Mouse (Mus musculus) mouse embryonic stem cell (cell line): ENCODE results near the gene Katnb1.

Source experiments
- in situ Hi-C, 2 experiments: fragments of 300-500 bp; cut with MboI; formaldehyde crosslinking; loops; 1 replicate in 1 of 2; 3 replicates in 1 of 2; pipeline ENCODE4 v1.14.3; 2019 to 2020; ENCODE audit warnings: low sequenced_read_pairs in 2 of 2, low pct_unique_long_range_greater_than_20kb in 1 of 2, mixed read lengths in 1 of 2; ENCODE audit not compliant: unreplicated experiment in 1 of 2

Gene Katnb1

DNA sequence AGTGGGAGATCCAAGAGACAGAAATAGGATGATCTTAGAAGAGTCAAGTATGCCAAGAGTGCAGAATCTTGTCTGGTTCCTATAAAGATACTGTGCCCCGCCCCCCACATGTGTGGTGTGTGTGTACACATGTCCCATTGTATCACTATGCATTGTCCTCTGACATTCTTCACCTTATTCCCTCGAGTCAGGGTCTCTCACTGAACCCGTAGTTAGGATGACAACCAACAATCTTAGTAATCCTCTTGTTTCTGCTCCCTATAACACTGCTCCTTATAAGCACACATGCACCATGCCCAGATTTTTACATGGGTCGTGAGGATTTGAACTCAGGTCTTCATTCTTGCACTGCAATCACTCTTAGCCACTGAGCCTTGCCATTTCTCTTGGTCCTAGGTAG lies 1.7 kb upstream of the Katnb1 start:
- in situ Hi-C loops, result no loop called here

DNA sequence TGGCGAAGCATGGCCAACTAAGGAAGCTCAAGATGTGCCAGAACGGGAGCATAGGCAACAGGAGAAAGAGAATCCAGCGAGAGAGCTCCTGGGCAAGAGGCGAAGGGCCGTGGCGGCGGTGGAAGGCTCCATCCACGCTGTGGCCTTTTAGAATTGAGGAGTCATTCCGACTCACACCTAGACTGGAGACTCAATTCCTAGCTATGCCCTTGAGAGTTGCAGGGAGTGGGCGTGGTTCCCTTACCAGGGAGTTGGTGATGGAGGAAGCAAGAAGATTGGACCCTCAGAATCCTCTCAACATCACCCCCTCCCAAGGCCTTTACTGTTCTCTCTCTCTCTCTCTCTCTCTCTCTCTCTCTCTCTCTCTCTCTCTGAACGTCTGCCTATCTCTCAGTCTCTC lies 664 bp downstream of the Katnb1 start:
- in situ Hi-C loops, result no loop called here

DNA sequence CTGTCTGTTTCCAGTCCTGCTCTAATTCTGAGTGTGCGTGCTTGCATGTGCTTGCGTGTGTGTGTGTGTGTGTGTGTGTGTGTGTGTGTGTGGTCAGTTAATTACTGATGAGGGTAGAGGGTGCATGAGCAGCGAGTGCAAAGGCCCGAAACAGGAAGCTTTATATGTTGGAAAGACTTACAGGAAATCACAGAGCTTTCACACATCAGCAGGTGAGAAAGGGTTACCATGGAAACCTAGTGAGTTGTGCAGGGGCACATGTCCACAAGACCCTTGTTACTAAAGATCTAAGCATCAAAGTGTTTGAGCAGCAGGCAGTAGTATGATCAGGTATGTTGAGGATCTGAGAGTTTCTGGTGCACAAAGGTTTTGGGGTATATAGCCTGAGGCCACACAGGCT lies 3.3 kb downstream of the Katnb1 start:
- in situ Hi-C loops, result no loop called here

DNA sequence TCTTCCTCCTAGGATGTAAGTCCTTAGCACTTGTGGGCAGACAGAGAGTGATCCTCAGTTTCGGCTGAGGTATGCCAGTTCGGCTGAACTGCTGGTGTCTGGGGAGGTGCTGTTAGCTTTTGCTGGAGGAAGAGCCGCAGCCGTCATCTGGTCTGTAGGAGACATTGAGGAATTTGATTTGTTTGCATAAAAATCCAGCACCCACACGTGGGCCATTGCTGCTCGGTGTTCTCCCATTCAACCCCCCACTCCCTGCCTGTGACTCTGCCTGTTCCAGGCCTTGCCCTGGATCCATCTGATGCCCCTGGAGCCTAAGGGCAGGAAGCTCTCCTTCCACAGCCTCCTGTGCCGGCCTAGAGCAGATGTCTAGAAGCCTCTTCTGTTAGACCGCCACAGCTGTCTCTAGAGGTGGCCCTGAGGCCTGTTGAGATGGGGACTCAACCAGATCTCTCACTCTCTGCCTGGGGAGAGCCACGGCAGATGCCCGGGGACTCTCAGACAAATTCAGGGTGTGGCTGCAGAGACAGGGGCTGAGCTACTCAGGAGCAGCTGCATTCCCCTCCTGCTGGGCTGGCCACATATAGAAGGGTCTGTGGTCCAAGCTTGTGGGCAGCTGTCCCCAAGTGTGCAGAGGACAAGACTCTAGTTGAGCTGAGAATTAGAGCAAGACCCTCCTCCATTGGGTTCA lies 3.9 kb downstream of the Katnb1 start:
- in situ Hi-C loops, result no loop called here

DNA sequence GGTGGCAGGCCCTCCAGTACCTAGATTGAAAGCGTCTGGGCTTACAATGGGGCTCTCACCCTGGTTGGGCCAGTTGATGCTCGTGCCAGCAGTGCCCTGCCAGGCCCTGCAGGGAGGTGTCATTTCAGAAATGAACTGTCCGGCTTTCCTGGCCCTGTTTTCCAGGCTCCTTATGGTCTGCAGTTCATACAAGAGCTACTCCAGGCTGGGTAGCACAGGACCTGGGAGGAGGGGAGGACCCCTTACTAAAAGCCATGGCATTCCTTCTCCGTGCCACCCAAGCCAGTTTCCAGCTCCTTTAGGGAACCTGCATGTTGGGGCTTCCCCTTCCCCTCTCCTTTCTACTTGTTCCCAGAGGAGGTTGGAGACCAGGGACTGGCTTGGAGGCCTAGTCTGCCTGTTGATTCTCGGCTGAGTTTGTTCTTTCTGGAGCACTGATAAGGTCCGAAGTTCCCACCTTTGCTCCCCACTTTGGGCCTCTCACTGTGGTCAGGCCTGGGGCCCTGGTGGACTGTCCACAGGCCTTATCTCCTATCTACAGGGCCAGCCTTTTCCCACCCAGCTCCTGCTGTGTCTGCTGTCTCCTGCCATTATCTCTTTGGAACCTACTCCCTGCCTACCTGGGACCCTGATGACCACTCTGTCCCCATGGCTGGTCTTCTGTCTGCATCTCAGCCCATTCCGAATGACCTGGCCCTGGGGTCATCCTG lies 4.6 kb downstream of the Katnb1 start:
- in situ Hi-C loops, result no loop called here

DNA sequence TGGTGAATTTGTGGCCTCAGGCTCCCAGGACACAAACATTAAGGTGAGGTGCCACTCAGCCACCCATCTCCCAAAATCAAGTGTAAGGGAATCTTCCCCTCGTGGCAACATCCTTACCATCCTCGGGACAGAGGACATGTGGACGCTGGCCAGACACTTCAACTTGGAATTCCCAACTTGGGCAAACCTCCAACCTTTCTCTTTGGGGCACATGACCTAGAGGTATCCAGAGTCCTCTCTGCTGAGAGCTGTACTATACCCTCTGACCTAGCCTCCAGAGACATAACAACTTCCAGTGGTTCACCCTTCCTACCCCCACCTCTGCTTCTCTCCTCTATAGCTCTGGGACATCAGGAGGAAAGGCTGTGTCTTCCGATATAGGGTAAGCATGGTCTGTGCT lies 12.6 kb downstream of the Katnb1 start:
- in situ Hi-C loops, result no loop called here

DNA sequence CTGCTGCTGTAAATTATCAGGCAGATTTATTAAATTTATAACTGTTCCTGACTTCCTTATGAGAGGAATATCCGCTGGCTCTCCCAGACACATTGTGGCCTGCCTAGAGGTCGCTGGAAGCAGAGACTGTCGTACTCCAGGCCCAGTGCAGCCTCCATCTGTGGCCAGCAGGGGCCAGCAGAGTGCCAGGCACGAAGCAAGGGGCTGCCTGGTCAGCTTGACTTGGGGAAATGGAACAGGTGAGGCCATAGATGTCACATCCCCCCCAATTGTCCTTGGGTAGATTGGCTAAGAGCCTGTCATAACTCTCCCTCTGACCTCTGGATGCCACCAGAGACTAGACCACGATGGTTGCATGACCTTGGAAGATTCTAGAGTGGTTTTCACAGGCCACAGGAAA lies 18.0 kb downstream of the Katnb1 start:
- in situ Hi-C loops, result no loop called here

DNA sequence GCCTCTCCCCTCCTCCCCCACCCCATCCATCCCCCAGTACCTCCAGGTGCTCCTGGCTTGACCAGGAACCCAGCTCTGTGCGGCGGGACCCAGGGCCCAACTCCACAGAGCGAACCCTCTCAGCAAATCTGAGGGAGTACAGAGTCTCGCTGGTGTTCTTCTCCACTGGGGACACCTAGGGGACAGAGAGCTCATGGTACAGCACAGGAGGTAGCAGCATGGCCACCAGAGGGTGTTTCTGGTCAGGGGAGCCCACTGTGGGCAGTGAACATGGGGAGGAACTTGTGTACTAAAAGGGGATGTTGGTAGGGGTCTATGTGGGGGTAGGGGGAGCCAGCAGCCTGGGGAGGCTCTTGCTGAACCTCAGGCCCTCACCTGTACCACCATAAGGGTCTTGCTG lies 21.0 kb downstream of the Katnb1 start:
- in situ Hi-C loops, result no loop called here

DNA sequence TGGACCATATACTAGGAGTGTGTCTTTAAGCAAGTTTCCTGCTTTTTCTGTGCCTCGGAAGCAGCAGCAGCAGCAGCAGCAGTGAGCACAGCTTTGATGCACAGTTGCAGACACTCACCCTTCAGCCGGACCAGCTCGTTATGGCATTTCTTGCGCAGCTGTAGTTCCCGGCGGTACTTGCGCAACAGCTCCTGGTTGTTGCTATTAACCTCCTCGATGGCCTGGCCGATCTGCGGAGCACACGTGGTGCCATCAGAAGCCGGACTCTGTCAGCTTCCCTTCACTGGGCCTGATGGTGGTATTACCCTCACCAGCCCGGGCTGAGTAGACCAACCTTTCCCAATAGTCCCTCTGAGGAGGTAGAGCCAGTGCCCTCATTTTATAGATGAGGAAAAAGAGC lies 26.3 kb downstream of the Katnb1 start:
- in situ Hi-C loops, result no loop called here

DNA sequence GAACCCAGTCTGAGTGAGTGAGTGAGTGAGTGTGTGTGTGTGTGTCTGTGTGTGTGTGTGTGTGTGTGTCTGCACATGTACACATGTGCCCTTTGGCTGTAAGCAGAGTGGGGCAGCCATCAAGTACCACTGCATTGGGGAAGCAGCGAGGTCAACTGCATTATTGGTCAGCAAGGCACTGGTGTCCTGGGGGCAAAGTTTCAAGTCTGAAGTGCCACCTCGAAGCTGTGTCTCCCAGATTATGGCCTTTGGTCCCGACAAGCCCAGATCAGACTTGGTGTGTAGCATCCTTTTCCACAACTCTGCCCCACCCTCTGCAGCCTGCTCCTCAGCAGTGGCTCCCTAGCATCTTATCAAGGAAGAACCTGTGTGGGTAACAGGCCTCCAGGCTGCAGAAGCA lies 31.6 kb downstream of the Katnb1 start:
- in situ Hi-C loops, result no loop called here

DNA sequence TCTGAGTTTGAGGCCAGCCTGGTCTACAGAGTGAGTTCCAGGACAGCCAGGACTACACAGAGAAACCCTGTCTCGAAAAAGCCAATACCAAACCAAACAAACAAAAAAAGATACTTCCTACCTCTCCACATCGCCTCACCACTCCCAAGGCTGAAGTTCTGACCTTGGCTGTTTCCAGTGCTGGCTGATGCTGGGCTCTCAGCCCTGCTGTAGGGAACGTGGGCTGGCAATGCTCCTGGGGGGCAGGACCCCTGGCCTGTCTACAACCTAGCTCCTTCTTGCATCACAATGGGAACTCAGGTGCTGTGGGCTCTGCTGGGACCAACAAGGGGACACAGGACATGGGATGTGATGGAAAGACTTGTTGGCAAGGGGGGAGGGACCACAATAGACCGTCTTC lies 32.1 kb downstream of the Katnb1 start:
- in situ Hi-C loops, result no loop called here

DNA sequence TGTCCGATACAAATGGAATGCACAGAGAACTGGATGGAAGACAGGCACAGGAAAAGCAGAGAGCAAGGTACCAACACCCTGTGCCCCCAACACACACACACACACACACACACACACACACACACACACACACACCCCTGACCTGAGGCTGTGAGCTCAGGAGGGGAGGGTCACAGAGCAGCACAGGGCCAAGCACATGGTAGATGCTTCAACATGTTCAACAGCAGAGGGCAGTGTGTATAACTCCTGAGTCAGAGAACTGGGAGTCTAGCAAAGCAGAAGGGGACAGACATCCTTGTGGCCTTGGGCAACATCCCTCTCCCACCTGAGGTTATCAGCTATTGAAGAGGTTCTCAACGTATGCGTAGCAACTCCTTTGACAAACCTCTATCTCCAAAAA lies 32.8 kb downstream of the Katnb1 start:
- in situ Hi-C loops, result no loop called here

DNA sequence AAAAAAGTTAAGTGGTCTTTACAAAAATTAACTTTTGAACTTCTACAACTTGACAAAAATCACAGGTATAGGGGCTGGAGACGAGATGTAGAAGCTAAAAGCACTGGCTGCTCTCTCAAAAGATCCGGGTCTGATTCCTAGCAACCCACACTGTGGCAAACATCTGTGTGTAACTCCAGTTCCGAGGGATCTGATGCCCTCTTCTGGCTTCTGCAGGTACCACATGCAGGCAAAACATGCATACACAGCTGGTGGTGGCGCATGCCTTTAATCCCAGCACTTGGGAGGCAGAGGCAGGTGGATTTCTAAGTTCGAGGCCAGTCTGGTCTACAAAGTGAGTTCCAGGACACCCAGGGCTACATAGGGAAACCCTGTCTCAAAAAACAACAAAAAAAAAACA lies 42.5 kb downstream of the Katnb1 start:
- in situ Hi-C loops, result loop anchor here in 1 of 2 experiments (10.0 kb wide), 1 partner anchor 81 kb away; the partner anchor contains the start of gene Kifc3

DNA sequence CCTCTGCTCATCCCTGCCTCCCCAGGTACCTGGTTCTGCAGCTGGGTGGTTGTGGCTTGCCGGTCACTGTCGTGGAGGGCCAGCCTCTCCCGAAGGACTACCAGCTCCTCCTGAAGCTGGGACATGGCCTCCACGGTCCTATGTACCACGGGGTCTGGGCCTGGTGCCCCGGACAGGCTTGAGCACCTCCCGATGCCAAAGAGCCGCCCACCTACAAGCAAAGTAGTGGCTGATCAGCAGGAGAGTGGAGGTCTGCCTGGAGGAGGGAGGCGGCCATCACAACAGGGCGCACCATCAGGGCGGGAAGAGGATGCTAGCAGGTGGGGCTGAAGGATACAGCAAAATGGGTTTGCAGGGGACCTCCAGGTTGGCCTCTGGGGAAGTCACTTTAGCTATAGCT lies 45.5 kb downstream of the Katnb1 start:
- in situ Hi-C loops, result loop anchor here in 1 of 2 experiments (10.0 kb wide), 1 partner anchor 78 kb away; the partner anchor contains the start of gene Kifc3

DNA sequence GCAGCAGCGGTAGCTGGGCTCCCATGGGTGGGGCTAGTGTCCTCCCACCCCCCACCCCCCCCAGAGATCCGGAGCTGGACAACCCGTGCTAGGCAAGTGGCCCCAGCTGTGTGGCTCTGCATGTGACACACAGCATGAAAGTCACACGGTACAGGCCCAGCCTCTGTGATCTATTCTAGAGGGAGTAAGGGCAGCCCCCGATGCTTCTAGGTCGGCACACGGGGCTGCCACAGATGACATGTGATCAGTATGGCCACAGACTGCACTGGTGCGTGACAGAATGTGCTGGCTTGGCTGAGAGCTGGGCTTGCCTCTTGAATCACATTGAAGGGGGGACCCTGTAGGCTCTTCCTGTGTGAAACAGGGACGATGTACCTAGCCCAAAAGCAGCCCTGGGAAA lies 46.7 kb downstream of the Katnb1 start:
- in situ Hi-C loops, result loop anchor here in 1 of 2 experiments (10.0 kb wide), 1 partner anchor 77 kb away; the partner anchor contains the start of gene Kifc3

DNA sequence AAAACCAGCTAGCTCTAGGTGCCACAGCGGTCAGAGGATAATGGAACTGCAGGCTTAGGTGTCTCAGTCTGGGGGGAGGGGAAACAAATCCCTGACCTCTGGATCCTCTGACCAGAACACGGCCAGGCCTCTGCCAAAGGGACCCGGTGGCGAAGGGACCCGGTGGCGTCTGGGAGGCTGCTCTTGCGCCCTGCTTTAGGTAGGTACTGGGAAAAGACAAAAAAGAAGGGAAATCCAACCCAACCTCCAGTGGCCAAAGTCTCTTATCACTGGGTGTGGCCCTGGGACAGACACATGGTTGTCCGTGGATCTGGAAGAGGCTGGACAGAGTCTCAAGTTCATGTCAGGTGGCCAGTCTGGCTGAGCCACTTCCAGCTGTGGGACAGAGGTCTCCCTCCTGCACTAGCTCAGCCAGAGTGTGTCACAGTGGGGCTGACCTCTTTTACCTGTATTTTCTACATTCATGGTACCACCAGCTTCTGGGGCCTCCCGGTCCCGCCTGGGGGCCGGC lies 47.8 kb downstream of the Katnb1 start:
- in situ Hi-C loops, result loop anchor here in 1 of 2 experiments (10.0 kb wide), 1 partner anchor 76 kb away; the partner anchor contains the start of gene Kifc3

DNA sequence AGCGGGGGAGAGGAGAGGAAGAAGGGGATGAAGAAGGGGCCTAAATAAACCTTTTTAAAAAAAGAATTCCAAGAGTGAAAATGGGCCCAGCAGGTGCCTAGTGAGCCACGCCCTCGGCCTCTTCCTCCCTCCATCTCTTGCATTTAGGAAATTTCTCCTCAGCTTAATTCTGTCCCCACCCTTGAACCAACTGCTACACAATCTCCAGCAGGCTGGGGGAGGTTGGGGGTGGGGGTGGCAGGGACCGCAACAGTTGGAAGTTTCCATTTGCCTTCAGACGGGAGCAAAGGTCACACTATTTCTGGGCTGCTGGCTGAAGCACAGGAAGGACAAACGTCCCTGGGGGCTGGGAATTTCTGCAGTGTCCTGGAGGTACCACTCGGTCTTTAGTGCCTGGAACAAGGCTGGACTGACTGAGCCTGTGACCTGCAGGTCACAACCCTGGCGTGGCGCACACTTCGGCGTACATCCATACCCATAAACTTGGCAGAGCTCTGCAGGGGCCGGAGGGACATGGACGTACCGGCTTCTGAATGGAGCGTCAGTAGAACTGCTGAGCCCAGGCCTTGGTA lies 50.1 kb downstream of the Katnb1 start:
- in situ Hi-C loops, result no loop called here

DNA sequence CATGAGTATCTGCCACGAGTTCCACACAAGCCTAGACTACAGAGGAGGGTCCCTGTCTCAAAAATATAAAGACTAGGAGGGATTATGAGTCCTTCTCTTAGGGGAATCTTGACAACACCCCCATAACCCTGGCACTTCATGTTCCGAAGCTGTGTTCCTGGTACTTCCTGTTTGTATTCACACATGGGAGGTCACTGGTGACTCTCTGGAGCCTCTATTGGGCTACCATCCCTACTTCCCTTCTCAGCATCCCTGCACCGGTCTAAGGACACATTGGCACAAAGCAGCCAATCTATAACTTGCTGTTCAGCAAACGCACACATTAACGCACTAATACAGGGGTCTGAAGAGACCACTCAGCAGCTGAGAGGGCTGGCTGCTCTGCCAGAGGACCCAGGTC lies 51.0 kb downstream of the Katnb1 start:
- in situ Hi-C loops, result no loop called here

DNA sequence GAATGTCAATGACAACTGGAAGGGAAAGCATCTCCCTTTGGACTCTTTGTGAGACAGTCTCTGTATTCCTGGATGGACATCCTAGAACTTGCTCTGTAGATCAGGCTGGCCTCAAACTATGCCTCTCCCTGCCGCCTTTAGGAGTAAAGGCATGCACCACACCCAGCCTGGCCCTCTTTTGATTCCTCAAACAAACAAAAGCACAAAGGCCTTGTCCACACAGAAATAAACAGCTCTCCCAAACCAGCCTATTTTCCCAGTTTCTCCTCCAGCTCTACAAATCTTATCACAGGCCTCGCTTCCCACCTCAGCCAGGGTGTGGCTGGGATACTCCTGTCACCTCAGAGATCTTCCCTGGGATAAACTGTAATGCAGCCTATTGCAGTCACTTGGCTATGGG lies 53.2 kb downstream of the Katnb1 start:
- in situ Hi-C loops, result no loop called here
